Mouse (Mus musculus) megakaryocyte, embryonic 14.5 days (primary cell): ENCODE data around the gene Rhbdd3. TPM values are rescaled to one million over a fixed set of nuclear protein-coding genes. Genes with fewer than 3 reads are reported as not detected.

ENCODE experiments used
- H3K27me3 ChIP-seq: replicated peaks from 2 replicates; pipeline ENCODE3; 2012; ENCODE audit warnings: inconsistent platforms
- H3K36me3 ChIP-seq: replicated peaks from 2 replicates; pipeline ENCODE3; 2012; ENCODE audit warnings: low read length, inconsistent platforms, mixed read lengths
- H3K4me1 ChIP-seq: 2 replicates; pipeline ENCODE4 v1.6.1; 2012; ENCODE audit warnings: inconsistent platforms
- H3K4me3 ChIP-seq: replicated peaks from 2 replicates; pipeline ENCODE3; 2012; ENCODE audit warnings: moderate library complexity, mild to moderate bottlenecking, inconsistent platforms
- H3K9me3 ChIP-seq: 2 replicates; pipeline ENCODE4 v1.6.1; 2012; ENCODE audit warnings: inconsistent platforms
- FLI1 ChIP-seq: IDR thresholded peaks from 2 replicates; pipeline ENCODE4 v1.6.1; 2012; ENCODE audit warnings: low read length, inconsistent platforms, mixed read lengths
- GATA1 ChIP-seq: IDR thresholded peaks from 3 replicates; pipeline ENCODE4 v1.6.1; 2012; ENCODE audit warnings: mixed read lengths, low read length, inconsistent platforms, borderline replicate concordance
- polyA plus RNA-seq: library from polyadenylated mRNA; stranded (reverse); fragments of >175 nt; gene quantifications from 2 replicates; pipeline ENCODE4 v1.2.3, GENCODE M21; 2012; ENCODE audit warnings: low replicate concordance; ENCODE audit not compliant: insufficient read depth

Gene Rhbdd3
- 28.8 and 47.9 TPM in 2 replicates for polyA plus RNA-seq

DNA sequence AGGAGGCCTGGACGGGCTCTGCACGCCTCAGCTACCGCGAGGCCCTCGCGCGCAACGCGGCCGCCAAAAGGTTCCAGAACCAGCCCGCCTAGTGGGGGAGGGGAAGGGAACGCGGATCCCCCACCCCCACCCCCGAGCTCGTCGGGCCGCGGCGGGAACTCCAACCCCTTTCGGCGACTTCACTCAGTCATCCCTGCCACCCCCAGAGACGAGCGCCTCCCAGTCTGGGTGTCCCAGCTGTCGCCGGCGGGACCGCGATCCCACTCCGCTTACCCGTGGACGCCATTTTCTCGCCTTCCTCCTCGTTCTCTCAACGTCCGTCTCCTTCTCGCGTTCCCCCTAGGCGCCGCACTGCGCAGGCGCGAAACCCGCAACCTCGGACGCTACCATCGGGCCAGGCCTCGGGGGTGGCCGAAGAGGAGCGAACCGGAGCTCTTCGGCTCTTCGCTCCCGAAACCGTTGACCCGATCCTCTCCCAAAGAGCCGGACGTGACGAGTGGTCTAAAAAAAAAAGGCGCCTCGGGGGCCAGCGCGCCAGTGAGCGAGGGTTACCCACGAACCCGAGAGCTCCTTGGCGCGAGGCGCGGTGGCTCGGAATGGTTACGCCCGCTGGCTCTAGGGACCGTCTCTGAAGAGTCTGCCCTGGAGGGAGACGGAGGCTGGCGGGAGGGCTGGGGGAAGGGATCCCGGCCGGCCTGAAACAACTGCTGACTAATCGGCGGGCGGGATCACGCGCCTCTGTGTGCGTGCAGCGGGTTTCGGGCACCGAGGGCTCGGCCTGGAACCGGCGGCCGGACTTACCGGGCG, at the start of gene Rhbdd3, which contains the start of gene Ewsr1:
Rhbdd3 (plus strand) TSS at position 191 of the 807 bp plus-strand sequence.
Ewsr1 (minus strand) TSS at position 531 of the 807 bp plus-strand sequence.
- Histone ChIP-seq H3K4me3 (peak within 1 kb of the TSS; percentile 98), H3K36me3 (peaks cover 47% of the 10 kb centered on the region), H3K9me3 (no peaks in the 10 kb centered on the region), H3K4me1 (peaks cover 52% of the 10 kb centered on the region), H3K27me3 (no peaks in the 10 kb centered on the region)
- TF ChIP-seq FLI1 (no peak), GATA1 (no peak)

GRCm38 (mm10) chr11:5051629-5052028, 47.1 kb upstream of the Rhbdd3 start:
- Histone ChIP-seq H3K9me3 (no peaks in the 10 kb centered on the region), H3K27me3 (peaks cover 15% of the 10 kb centered on the region)
- TF ChIP-seq FLI1 (no peak), GATA1 (no peak)

GRCm38 (mm10) chr11:5052200-5052854, 46.4 kb upstream of the Rhbdd3 start:
- no peak for TF ChIP-seq FLI1
- TF ChIP-seq GATA1 = no peak
- no peak overlapping the region for H3K4me3 ChIP-seq

More at GRCm38 (mm10) chr11:5051629-5052028, 47.1 kb upstream of the Rhbdd3 start:
- H3K4me3 ChIP-seq = no peak overlapping the region
- H3K36me3 ChIP-seq = peaks cover 15% of the 10 kb centered on the region
- peaks cover 87% of the 10 kb centered on the region for H3K4me1 ChIP-seq

GRCm38 (mm10) chr11:5054151-5054550, 44.6 kb upstream of the Rhbdd3 start:
- TF ChIP-seq GATA1 (no peak), FLI1 (no peak)
- peaks cover 21% of the 10 kb centered on the region for H3K36me3 ChIP-seq
- no peak overlapping the region for H3K4me3 ChIP-seq
- peaks cover 89% of the 10 kb centered on the region for H3K4me1 ChIP-seq
- peaks cover 38% of the 10 kb centered on the region for H3K27me3 ChIP-seq
- peaks cover 1% of the 10 kb centered on the region; the same call in 1 of the 2 replicates for H3K9me3 ChIP-seq

More at GRCm38 (mm10) chr11:5052200-5052854, 46.4 kb upstream of the Rhbdd3 start:
- Histone ChIP-seq H3K4me1 (peaks cover 87% of the 10 kb centered on the region), H3K9me3 (no peaks in the 10 kb centered on the region), H3K27me3 (peaks cover 22% of the 10 kb centered on the region), H3K36me3 (peaks cover 19% of the 10 kb centered on the region)

GRCm38 (mm10) chr11:5054874-5055273, 43.9 kb upstream of the Rhbdd3 start:
- H3K4me1 ChIP-seq = peaks cover 91% of the 10 kb centered on the region
- H3K27me3 ChIP-seq = peaks cover 45% of the 10 kb centered on the region
- TF ChIP-seq FLI1 (no peak), GATA1 (no peak)

GRCm38 (mm10) chr11:5055945-5056938, 42.5 kb upstream of the Rhbdd3 start:
- Histone ChIP-seq H3K9me3 (peaks cover 22% of the 10 kb centered on the region), H3K36me3 (peaks cover 36% of the 10 kb centered on the region), H3K4me1 (peaks cover 91% of the 10 kb centered on the region), H3K4me3 (peak overlapping the region; percentile 38), H3K27me3 (peaks cover 51% of the 10 kb centered on the region)
- TF ChIP-seq FLI1 = no peak
- TF ChIP-seq GATA1 = no peak

More at GRCm38 (mm10) chr11:5054874-5055273, 43.9 kb upstream of the Rhbdd3 start:
- Histone ChIP-seq H3K9me3 (peaks cover 9% of the 10 kb centered on the region), H3K4me3 (no peak overlapping the region), H3K36me3 (peaks cover 28% of the 10 kb centered on the region)

GRCm38 (mm10) chr11:5057064-5057463, 41.7 kb upstream of the Rhbdd3 start:
- Histone ChIP-seq H3K36me3 (peaks cover 45% of the 10 kb centered on the region), H3K4me3 (no peak overlapping the region), H3K9me3 (peaks cover 30% of the 10 kb centered on the region), H3K27me3 (peaks cover 53% of the 10 kb centered on the region), H3K4me1 (peaks cover 93% of the 10 kb centered on the region)
- TF ChIP-seq GATA1 (no peak), FLI1 (no peak)

GRCm38 (mm10) chr11:5057541-5057855, 41.2 kb upstream of the Rhbdd3 start:
- Histone ChIP-seq H3K9me3 (peaks cover 34% of the 10 kb centered on the region), H3K4me3 (peak overlapping the region; percentile 94), H3K4me1 (peaks cover 94% of the 10 kb centered on the region), H3K36me3 (peaks cover 49% of the 10 kb centered on the region), H3K27me3 (peaks cover 53% of the 10 kb centered on the region)
- TF ChIP-seq GATA1 (no peak), FLI1 (no peak)
